Mouse (Mus musculus) lung, postnatal 0 days (tissue): ENCODE data around the gene Ifitm6. TPM values are rescaled to one million over a fixed set of nuclear protein-coding genes. Genes with fewer than 3 reads are reported as not detected.
"Not testable (repeated sequence)": the region's sequence is repeated elsewhere in the genome, so short reads cannot be mapped to it uniquely, and the experiment has no call there.

ENCODE experiments used
- ATAC-seq: fragments of 200-750 bp; cut with Nextera tagmentation; 2 replicates; pipeline ENCODE4 v1.8.0; 2017; ENCODE audit warnings: moderate library complexity
- DNase-seq: peaks from one replicate; pipeline ENCODE4 v3.0.0-alpha.2; 2016; ENCODE audit warnings: low spot score
- H3K27ac ChIP-seq: fragments of 300-500 bp; sonication (generic); 2 replicates; pipeline ENCODE4 v1.5.1; 2014; ENCODE audit warnings: antibody characterized with exemption, mild to moderate bottlenecking, low read length, mixed read lengths
- H3K27me3 ChIP-seq: fragments of 300-500 bp; sonication (generic); replicated peaks from 2 replicates; pipeline ENCODE4 v1.6.1; 2014; ENCODE audit warnings: low read length, mixed read lengths; ENCODE audit not compliant: insufficient read depth
- H3K36me3 ChIP-seq: fragments of 300-500 bp; sonication (generic); 2 replicates; pipeline ENCODE4 v1.6.1; 2014; ENCODE audit warnings: low read length, mixed read lengths; ENCODE audit not compliant: insufficient read depth
- H3K4me1 ChIP-seq: fragments of 300-500 bp; sonication (generic); 2 replicates; pipeline ENCODE4 v1.6.1; 2014; ENCODE audit warnings: antibody characterized with exemption, low read depth, low read length, mixed read lengths; ENCODE audit not compliant: insufficient read depth
- H3K4me2 ChIP-seq: fragments of 300-500 bp; sonication (generic); replicated peaks from 2 replicates; pipeline ENCODE4 v1.6.1; 2014; ENCODE audit warnings: low read depth, mild to moderate bottlenecking, low read length, moderate library complexity, mixed read lengths
- H3K4me3 ChIP-seq: fragments of 300-500 bp; sonication (generic); 2 replicates; pipeline ENCODE4 v1.5.1; 2014; ENCODE audit warnings: low read depth, low read length
- H3K9ac ChIP-seq: fragments of 300-500 bp; sonication (generic); replicated peaks from 2 replicates; pipeline ENCODE4 v1.6.1; 2014; ENCODE audit warnings: low read depth, mild to moderate bottlenecking
- H3K9me3 ChIP-seq: fragments of 300-500 bp; sonication (generic); 2 replicates; pipeline ENCODE4 v1.6.1; 2016; ENCODE audit warnings: low read length, mixed read lengths
- CTCF ChIP-seq: IDR thresholded peaks from 2 replicates; pipeline ENCODE4 v1.5.1; 2016; ENCODE audit warnings: antibody characterized with exemption, mild to moderate bottlenecking
- EP300 ChIP-seq: IDR thresholded peaks from 2 replicates; pipeline ENCODE4 v1.6.1; 2016; ENCODE audit warnings: antibody characterized with exemption, mild to moderate bottlenecking, control low read depth
- WGBS: fragments of 180-500 bp; shearing (Covaris S2); extraction: QIAGEN DNeasy Blood & Tissue Kit; methylation state at CpG from one replicate; pipeline ENCODE4 v1.1.7; 2014; 5-methylcytosine and 5-hydroxymethylcytosine counted together
- polyA plus RNA-seq: library from polyadenylated mRNA; unstranded; fragments of >200 nt; fragmentation: Nextera tagmentation; extraction: Ambion mirVana; gene quantifications from 2 replicates; pipeline ENCODE4 v1.2.1, GENCODE M21; 2015

The Ifitm6 gene
- polyA plus RNA-seq, 1 experiment from 2014 or later: 7.7 TPM

- no peaks in the 10 kb centered on the region for H3K27me3 ChIP-seq
- 36% methylated on average over 7 of the region's 7 CpGs for WGBS
- H3K4me3 ChIP-seq: no peak overlapping the region
- no peaks in the 10 kb centered on the region for H3K36me3 ChIP-seq
- DNase-seq: no peak
- peaks cover 5% of the 10 kb centered on the region; the same call in 1 of the 2 replicates for H3K4me1 ChIP-seq
- no peak overlapping the region for H3K9ac ChIP-seq
- TF ChIP-seq CTCF (no peak), EP300 (no peak)
- no peak overlapping the region for H3K4me2 ChIP-seq
- H3K9me3 ChIP-seq: no peaks in the 10 kb centered on the region
- peak overlapping the region; percentile 84 for H3K27ac ChIP-seq
- ATAC-seq: no peak
Measured at GRCm38 (mm10) chr7:140970931-140971330, 46.8 kb downstream of the Ifitm6 start.

- peak overlapping the region; percentile 26 for H3K4me3 ChIP-seq
- WGBS: 36% methylated on average over 3 of the region's 3 CpGs
- H3K4me2 ChIP-seq: peak overlapping the region; percentile 43
- peak overlapping the region; percentile 29; the same call in 1 of the 2 replicates for H3K9ac ChIP-seq
- H3K9me3 ChIP-seq, H3K36me3 ChIP-seq, H3K4me1 ChIP-seq, H3K27ac ChIP-seq, H3K27me3 ChIP-seq, DNase-seq, ATAC-seq: not testable (repeated sequence)
Measured at GRCm38 (mm10) chr7:140968710-140969109, 49.0 kb downstream of the Ifitm6 start.

- Histone ChIP-seq H3K4me3 (peak overlapping the region; percentile 26), H3K9me3 (no peaks in the 10 kb centered on the region), H3K9ac (peak overlapping the region; percentile 8; the same call in 1 of the 2 replicates), H3K4me2 (peak overlapping the region; percentile 43), H3K36me3 (no peaks in the 10 kb centered on the region), H3K27me3 (no peaks in the 10 kb centered on the region), H3K27ac (peak overlapping the region; percentile 67), H3K4me1 (peaks cover 5% of the 10 kb centered on the region; the same call in 1 of the 2 replicates)
- 14% methylated on average over 14 of the region's 14 CpGs for WGBS
- DNase-seq (peak; percentile 87), ATAC-seq (peak; percentile 76)
- no peak for TF ChIP-seq EP300
- TF ChIP-seq CTCF: peak; percentile 37
Measured at GRCm38 (mm10) chr7:140967862-140968591, 49.7 kb downstream of the Ifitm6 start.

- 88% methylated on average over 4 of the region's 4 CpGs for WGBS
- Histone ChIP-seq H3K4me2 (peak within 1 kb of the TSS; percentile 43; the same call in 1 of the 2 replicates), H3K36me3 (no peaks in the 10 kb centered on the region), H3K27ac (0 out of 2 replicates have a peak within 1 kb of the TSS, but pooled peaks have one; percentile 22), H3K27me3 (no peaks in the 10 kb centered on the region), H3K4me3 (peak within 1 kb of the TSS; percentile 26), H3K9ac (no peak within 1 kb of the TSS), H3K9me3 (no peaks in the 10 kb centered on the region), H3K4me1 (peaks cover 5% of the 10 kb centered on the region; the same call in 1 of the 2 replicates)
- DNase-seq (no peak), ATAC-seq (no peak)
- TF ChIP-seq CTCF (no peak), EP300 (no peak)
Measured at GRCm38 (mm10) chr7:140966921-140967320, 50.8 kb downstream of the Ifitm6 start, which contains the start of gene Ifitm1. Gene Ifitm1 (plus strand): TSS chr7:140967221.

Other genes with a start within 250 kb of the Ifitm6 start
- gene Syce1, start 230.1 kb downstream of the Ifitm6 start, polyA plus RNA-seq: not detected in 2 replicates
- gene Zfp941, start 195.7 kb downstream of the Ifitm6 start, polyA plus RNA-seq: 0.21 and 0.30 TPM in 2 replicates
- gene Urah, start 182.9 kb downstream of the Ifitm6 start, polyA plus RNA-seq: 12.6 and 15.0 TPM in 2 replicates
- 25.9 and 27.0 TPM in 2 replicates for gene Scgb1c1, start 172.4 kb downstream of the Ifitm6 start, polyA plus RNA-seq
- gene Odf3, start 170.1 kb downstream of the Ifitm6 start, polyA plus RNA-seq: not detected in 2 replicates
- gene Gm45785, start 161.6 kb downstream of the Ifitm6 start, polyA plus RNA-seq: not detected in 2 replicates
- 63.6 and 68.0 TPM in 2 replicates for gene Ric8a, start 161.0 kb downstream of the Ifitm6 start, polyA plus RNA-seq
- gene Bet1l, start 160.3 kb downstream of the Ifitm6 start, polyA plus RNA-seq: 69.1 and 81.7 TPM in 2 replicates
- 157 and 164 TPM in 2 replicates for gene Psmd13, start 136.0 kb downstream of the Ifitm6 start, polyA plus RNA-seq
- gene Sirt3, start 135.6 kb downstream of the Ifitm6 start, polyA plus RNA-seq: 23.7 and 25.8 TPM in 2 replicates
- 13.1 and 18.3 TPM in 2 replicates for gene Cox8b, start 117.5 kb downstream of the Ifitm6 start, polyA plus RNA-seq
- 0.07 and 0.10 TPM in 2 replicates for gene Nlrp6, start 97.0 kb downstream of the Ifitm6 start, polyA plus RNA-seq
- gene Pgghg, start 76.5 kb downstream of the Ifitm6 start, polyA plus RNA-seq: 12.7 and 14.4 TPM in 2 replicates
- 1.6 and 1.8 TPM in 2 replicates for gene Ifitm5, start 67.6 kb downstream of the Ifitm6 start, polyA plus RNA-seq
- 0.31 TPM in 1 of 2 replicates, not detected in the other for gene Gm45717, start 62.0 kb downstream of the Ifitm6 start, polyA plus RNA-seq
- 1,373 and 1,710 TPM in 2 replicates for gene Ifitm2, start 61.9 kb downstream of the Ifitm6 start, polyA plus RNA-seq
- 402 and 510 TPM in 2 replicates for gene Ifitm1, start 50.7 kb downstream of the Ifitm6 start, polyA plus RNA-seq
- gene Ifitm3, start 7.2 kb downstream of the Ifitm6 start, polyA plus RNA-seq: 779 and 1,037 TPM in 2 replicates
- gene Gm17387, start 11.2 kb upstream of the Ifitm6 start, polyA plus RNA-seq: not detected in 2 replicates
- 0.13 and 0.20 TPM in 2 replicates for gene B4galnt4, start 43.2 kb upstream of the Ifitm6 start, polyA plus RNA-seq
- 14.4 and 15.3 TPM in 2 replicates for gene Pkp3, start 60.3 kb upstream of the Ifitm6 start, polyA plus RNA-seq
- 27.1 and 30.5 TPM in 2 replicates for gene Sigirr, start 82.6 kb upstream of the Ifitm6 start, polyA plus RNA-seq
- 1.5 and 3.1 TPM in 2 replicates for gene Ano9, start 99.9 kb upstream of the Ifitm6 start, polyA plus RNA-seq
- 39.1 and 45.7 TPM in 2 replicates for gene Ptdss2, start 104.5 kb upstream of the Ifitm6 start, polyA plus RNA-seq
- gene Rnh1, start 154.9 kb upstream of the Ifitm6 start, polyA plus RNA-seq: 181 and 187 TPM in 2 replicates
- 121 and 126 TPM in 2 replicates for gene Hras, start 176.1 kb upstream of the Ifitm6 start, polyA plus RNA-seq
- gene Lrrc56, start 176.2 kb upstream of the Ifitm6 start, polyA plus RNA-seq: 6.8 and 7.4 TPM in 2 replicates
- 0.97 and 1.0 TPM in 2 replicates for gene Lmntd2, start 196.2 kb upstream of the Ifitm6 start, polyA plus RNA-seq
- gene Rassf7, start 197.9 kb upstream of the Ifitm6 start, polyA plus RNA-seq: 93.6 and 98.7 TPM in 2 replicates
- 26.6 and 32.0 TPM in 2 replicates for gene Phrf1, start 210.9 kb upstream of the Ifitm6 start, polyA plus RNA-seq
- 12.6 and 15.8 TPM in 2 replicates for gene Irf7, start 248.6 kb upstream of the Ifitm6 start, polyA plus RNA-seq